In genomic region chr3:114507690-114508332, GRCm38 (mm10) we compare ENCODE assay signal across 15 mouse cellular contexts.
A peak's percentile ranks its signal among the peaks of the same experiment; 100 is the strongest.
DNase-seq lines count a peak whose midpoint lies in the region; ATAC-seq and TF ChIP-seq lines count a peak whose summit lies in the region.
"Had no signal": no experiment of that assay in that cellular context is flagged by ENCODE, and none has a peak within 500 bp of the region (broad histone marks: within the 10 kb centered on the region; RNA-seq: fewer than 3 reads in every experiment).

No protein-coding gene starts in this region.

- H3K36me3 ChIP-seq in kidney, postnatal 0 days (ENCODE audit: insufficient read depth, low read length), result no peaks in the 10 kb centered on the region
- no peaks in the 10 kb centered on the region for H3K36me3 ChIP-seq in kidney, embryonic 16.5 days (ENCODE audit: insufficient read depth, low read length)
- H3K36me3 ChIP-seq in forebrain, embryonic 12.5 days (replicated peaks), result no peaks in the 10 kb centered on the region
- H3K36me3 ChIP-seq in hindbrain, embryonic 14.5 days (replicated peaks; ENCODE audit: control insufficient read depth, insufficient read depth), result no peaks in the 10 kb centered on the region
- no peaks in the 10 kb centered on the region for H3K36me3 ChIP-seq in neural tube, embryonic 13.5 days
- H3K36me3 ChIP-seq: heart, embryonic 15.5 days; liver, embryonic 15.5 days had no signal

- H3K9me3 ChIP-seq in kidney, postnatal 0 days (replicated peaks; ENCODE audit: low read length), result no peaks in the 10 kb centered on the region
- no peaks in the 10 kb centered on the region for H3K9me3 ChIP-seq in kidney, embryonic 16.5 days (ENCODE audit: low read length)
- no peaks in the 10 kb centered on the region for H3K9me3 ChIP-seq in forebrain, embryonic 12.5 days
- H3K9me3 ChIP-seq in hindbrain, embryonic 14.5 days (ENCODE audit: control insufficient read depth, low read length), result no peaks in the 10 kb centered on the region
- no peaks in the 10 kb centered on the region for H3K9me3 ChIP-seq in neural tube, embryonic 13.5 days
- H3K9me3 ChIP-seq: heart, embryonic 15.5 days; liver, embryonic 15.5 days had no signal

- H3K27ac ChIP-seq in kidney, postnatal 0 days, result no peak overlapping the region
- H3K27ac ChIP-seq in kidney, embryonic 16.5 days (ENCODE audit: low read length), result no peak overlapping the region
- no peak overlapping the region for H3K27ac ChIP-seq in forebrain, embryonic 12.5 days
- peak overlapping the region; percentile 3; the same call in 1 of the 2 replicates for H3K27ac ChIP-seq in hindbrain, embryonic 14.5 days
- H3K27ac ChIP-seq in neural tube, embryonic 13.5 days (replicated peaks), result peak overlapping the region; percentile 49; the same call in 1 of the 2 replicates
- H3K27ac ChIP-seq: heart, embryonic 15.5 days; liver, embryonic 15.5 days had no signal

- WGBS in kidney, postnatal 0 days, result 15% methylated on average over 7 of the region's 7 CpGs
- WGBS in kidney, embryonic 16.5 days, result 24% methylated on average over 7 of the region's 7 CpGs
- WGBS in forebrain, embryonic 12.5 days, result 63% methylated on average over 7 of the region's 7 CpGs
- WGBS in hindbrain, embryonic 14.5 days, result 53% methylated on average over 7 of the region's 7 CpGs
- WGBS in neural tube, embryonic 13.5 days, result 33% methylated on average over 7 of the region's 7 CpGs

- H3K4me3 ChIP-seq in kidney, postnatal 0 days (replicated peaks; ENCODE audit: low read depth, low read length), result no peak overlapping the region
- no peak overlapping the region for H3K4me3 ChIP-seq in kidney, embryonic 16.5 days (ENCODE audit: low read length)
- no peak overlapping the region for H3K4me3 ChIP-seq in forebrain, embryonic 12.5 days (replicated peaks)
- no peak overlapping the region for H3K4me3 ChIP-seq in hindbrain, embryonic 14.5 days (replicated peaks; ENCODE audit: low read length)
- H3K4me3 ChIP-seq in neural tube, embryonic 13.5 days, result no peak overlapping the region
- H3K4me3 ChIP-seq: heart, embryonic 15.5 days; liver, embryonic 15.5 days had no signal

- peak; percentile 0 for DNase-seq in kidney, postnatal 0 days (ENCODE audit: low spot score)
- DNase-seq in hindbrain, embryonic 14.5 days (ENCODE audit: low spot score), result peak; percentile 32
- DNase-seq in spleen, adult 18-20 months, result no peak
- no peak for DNase-seq in layer of hippocampus, adult 18-20 months (ENCODE audit: low spot score in 2 of 2)
- DNase-seq: cerebellum, adult 11-12 months; kidney, adult 9 months; lung, postnatal 14 days; right cerebral cortex, adult 18-20 months had no signal

- H3K9ac ChIP-seq in kidney, postnatal 0 days (ENCODE audit: low read depth, low read length), result no peak overlapping the region
- H3K9ac ChIP-seq in kidney, embryonic 16.5 days (replicated peaks; ENCODE audit: low read length), result no peak overlapping the region
- H3K9ac ChIP-seq in forebrain, embryonic 12.5 days, result no peak overlapping the region
- H3K9ac ChIP-seq in hindbrain, embryonic 14.5 days, result no peak overlapping the region
- no peak overlapping the region for H3K9ac ChIP-seq in neural tube, embryonic 13.5 days
- H3K9ac ChIP-seq: heart, embryonic 15.5 days; liver, embryonic 15.5 days had no signal

- H3K4me2 ChIP-seq in kidney, postnatal 0 days (ENCODE audit: low read length), result no peak overlapping the region
- no peak overlapping the region for H3K4me2 ChIP-seq in kidney, embryonic 16.5 days (replicated peaks; ENCODE audit: low read depth, low read length)
- H3K4me2 ChIP-seq in forebrain, embryonic 12.5 days, result no peak overlapping the region
- no peak overlapping the region for H3K4me2 ChIP-seq in hindbrain, embryonic 14.5 days (replicated peaks)
- H3K4me2 ChIP-seq in neural tube, embryonic 13.5 days, result no peak overlapping the region
- H3K4me2 ChIP-seq: heart, embryonic 15.5 days; liver, embryonic 15.5 days had no signal

- no peak for TF ChIP-seq CTCF in kidney, postnatal 0 days (IDR thresholded peaks at IDR 0.05; ENCODE audit: low read depth)

- H3K27me3 ChIP-seq in kidney, postnatal 0 days (ENCODE audit: insufficient read depth, low read length), result no peaks in the 10 kb centered on the region
- no peaks in the 10 kb centered on the region for H3K27me3 ChIP-seq in kidney, embryonic 16.5 days (ENCODE audit: insufficient read depth, low read length)
- no peaks in the 10 kb centered on the region for H3K27me3 ChIP-seq in forebrain, embryonic 12.5 days
- no peaks in the 10 kb centered on the region for H3K27me3 ChIP-seq in hindbrain, embryonic 14.5 days (ENCODE audit: control insufficient read depth, insufficient read depth, low read length)
- no peaks in the 10 kb centered on the region for H3K27me3 ChIP-seq in neural tube, embryonic 13.5 days
- H3K27me3 ChIP-seq: heart, embryonic 15.5 days; liver, embryonic 15.5 days; Patski had no signal

- no peak for ATAC-seq in kidney, postnatal 0 days (replicated peaks; ENCODE audit: low FRiP score, low read depth)
- ATAC-seq in kidney, embryonic 16.5 days (ENCODE audit: low FRiP score, low TSS enrichment), result no peak
- ATAC-seq in forebrain, embryonic 12.5 days (ENCODE audit: low FRiP score), result peak; percentile 53; the same call in 1 of the 2 replicates
- ATAC-seq in hindbrain, embryonic 14.5 days (ENCODE audit: low FRiP score), result peak; percentile 84
- peak; percentile 93 for ATAC-seq in neural tube, embryonic 13.5 days (ENCODE audit: low read depth)
- no peak for ATAC-seq in cerebellum, adult (ENCODE audit: insufficient number of reproducible peaks, low FRiP score, low TSS enrichment)
- ATAC-seq: Patski had no signal

- no peaks in the 10 kb centered on the region for H3K4me1 ChIP-seq in kidney, postnatal 0 days (replicated peaks; ENCODE audit: insufficient read depth, low read length)
- H3K4me1 ChIP-seq in kidney, embryonic 16.5 days (ENCODE audit: insufficient read depth, low read length), result no peaks in the 10 kb centered on the region
- H3K4me1 ChIP-seq in forebrain, embryonic 12.5 days, result no peaks in the 10 kb centered on the region
- no peaks in the 10 kb centered on the region for H3K4me1 ChIP-seq in hindbrain, embryonic 14.5 days (replicated peaks; ENCODE audit: control insufficient read depth, insufficient read depth, low read length)
- peaks cover 6% of the 10 kb centered on the region; the same call in 1 of the 2 replicates for H3K4me1 ChIP-seq in neural tube, embryonic 13.5 days (replicated peaks)
- H3K4me1 ChIP-seq: heart, embryonic 15.5 days; liver, embryonic 15.5 days had no signal

Comparison
In these comparisons a context has a peak if more than half of its experiments do, and no peak if none do; other contexts are left out.
1. ATAC-seq: peak in forebrain, embryonic 12.5 days (single experiment), hindbrain, embryonic 14.5 days (single experiment) and neural tube, embryonic 13.5 days (single experiment); none in kidney, postnatal 0 days (single experiment), kidney, embryonic 16.5 days (single experiment) and cerebellum, adult (single experiment).
2. DNase-seq: peak in kidney, postnatal 0 days (single experiment) and hindbrain, embryonic 14.5 days (single experiment); none in spleen, adult 18-20 months (0 of 2) and layer of hippocampus, adult 18-20 months (0 of 2).
3. H3K27ac ChIP-seq: peak in hindbrain, embryonic 14.5 days (single experiment) and neural tube, embryonic 13.5 days (single experiment); none in kidney, postnatal 0 days (single experiment), kidney, embryonic 16.5 days (single experiment) and forebrain, embryonic 12.5 days (single experiment).